Mouse (Mus musculus) MEL (cell line): ENCODE measurements at regions not wholly inside any gene's neighbourhood (a gene's known extent, or its start where the extent isn't known, plus 50 kb on each side); places are given as distances from the start of the nearest gene placed in this dataset.

Source experiments
- DNase-seq: peaks from one replicate; pipeline ENCODE4 v3.0.0; 2011; ENCODE audit warnings: low read depth, low spot score
- H3K27ac ChIP-seq: 2 replicates; pipeline ENCODE4 v1.5.1; 2012; ENCODE audit warnings: low read depth, mild to moderate bottlenecking, control low read depth, low read length, moderate library complexity; ENCODE audit not compliant: control insufficient read depth
- H3K27me3 ChIP-seq, 2 experiments: fragments of 150-350 bp in 1 of 2; sonication (generic) in 1 of 2; 2 replicates each; pipeline ENCODE4 v1.6.1; 2012; ENCODE audit warnings: low read length in 2 of 2, mild to moderate bottlenecking in 2 of 2, improper control_type of control experiment in 1 of 2, moderate library complexity in 1 of 2; ENCODE audit not compliant: insufficient read depth in 2 of 2, control insufficient read depth in 1 of 2
- H3K36me3 ChIP-seq, 2 experiments: 2 replicates each; pipeline ENCODE4 v1.6.1; 2012 to 2014; ENCODE audit warnings: low read length in 2 of 2, improper control_type of control experiment in 1 of 2, inconsistent platforms in 1 of 2, mild to moderate bottlenecking in 1 of 2; ENCODE audit not compliant: insufficient read depth in 2 of 2, control insufficient read depth in 1 of 2
- H3K4me1 ChIP-seq, 2 experiments: fragments of 150-350 bp in 1 of 2; sonication (generic) in 1 of 2; 2 replicates each; pipeline ENCODE4 v1.6.1; 2012; ENCODE audit warnings: low read length in 2 of 2, improper control_type of control experiment in 1 of 2, mild to moderate bottlenecking in 1 of 2; ENCODE audit not compliant: insufficient read depth in 2 of 2, control insufficient read depth in 1 of 2
- H3K4me3 ChIP-seq, 2 experiments: fragments of 150-350 bp in 1 of 2; sonication (generic) in 1 of 2; 2 replicates each; pipeline ENCODE4 v1.5.1; 2012; ENCODE audit warnings: low read depth in 2 of 2, low read length in 2 of 2, mild to moderate bottlenecking in 2 of 2, moderate library complexity in 2 of 2, control low read depth in 1 of 2, improper control_type of control experiment in 1 of 2; ENCODE audit not compliant: control insufficient read depth in 1 of 2, insufficient read depth in 1 of 2
- H3K79me2 ChIP-seq: 2 replicates; pipeline ENCODE4 v1.6.1; 2012; ENCODE audit warnings: mild to moderate bottlenecking, low read length, moderate library complexity; ENCODE audit not compliant: control insufficient read depth, poor library complexity, insufficient read depth
- H3K9ac ChIP-seq: 2 replicates; pipeline ENCODE4 v1.6.1; 2012; ENCODE audit warnings: low read depth, mild to moderate bottlenecking, control low read depth, low read length, moderate library complexity; ENCODE audit not compliant: control insufficient read depth, poor library complexity, severe bottlenecking
- H3K9me3 ChIP-seq: fragments of 150-350 bp; sonication (generic); replicated peaks from 2 replicates; pipeline ENCODE4 v1.6.1; 2012; ENCODE audit warnings: mild to moderate bottlenecking, low read length, improper control_type of control experiment, moderate library complexity; ENCODE audit not compliant: insufficient read depth
- BHLHE40 ChIP-seq: IDR thresholded peaks from 2 replicates; pipeline ENCODE4 v1.6.1; 2012; ENCODE audit warnings: low read depth, mild to moderate bottlenecking, inconsistent platforms, low read length, improper control_type of control experiment, borderline replicate concordance
- CHD1 ChIP-seq: IDR thresholded peaks from 2 replicates; pipeline ENCODE4 v1.6.1; 2012; ENCODE audit warnings: low read depth, mild to moderate bottlenecking, inconsistent platforms, low read length, improper control_type of control experiment
- CHD2 ChIP-seq: IDR thresholded peaks from 2 replicates; pipeline ENCODE4 v1.6.1; 2011; ENCODE audit warnings: low read length, improper control_type of control experiment
- CTCF ChIP-seq, 3 experiments: IDR thresholded peaks in 2 of 3; conservative IDR thresholded peaks in 1 of 3; 2 replicates each; pipeline ENCODE4 v1.5.1; 2011 to 2012; ENCODE audit warnings: low read length in 3 of 3, low read depth in 2 of 3, mild to moderate bottlenecking in 2 of 3, improper control_type of control experiment in 1 of 3, inconsistent platforms in 1 of 3, mixed read lengths in 1 of 3, moderate library complexity in 1 of 3; ENCODE audit not compliant: control insufficient read depth in 1 of 3, insufficient read depth in 1 of 3, poor library complexity in 1 of 3, severe bottlenecking in 1 of 3
- EP300 ChIP-seq, 2 experiments: IDR thresholded peaks; 2 replicates each; pipeline ENCODE4 v1.6.1; 2011; ENCODE audit warnings: improper control_type of control experiment in 2 of 2, low read length in 2 of 2, low read depth in 1 of 2, mild to moderate bottlenecking in 1 of 2
- ETS1 ChIP-seq: IDR thresholded peaks from 2 replicates; pipeline ENCODE4 v1.6.1; 2012; ENCODE audit warnings: low read depth, mild to moderate bottlenecking, inconsistent platforms, low read length, improper control_type of control experiment, moderate library complexity
- GATA1 ChIP-seq: IDR thresholded peaks from 2 replicates; pipeline ENCODE4 v1.6.1; 2011; ENCODE audit warnings: low read depth, low read length, improper control_type of control experiment
- HCFC1 ChIP-seq: IDR thresholded peaks from 2 replicates; pipeline ENCODE4 v1.6.1; 2012; ENCODE audit warnings: low read depth, mild to moderate bottlenecking, inconsistent platforms, low read length, improper control_type of control experiment, moderate library complexity
- KAT2A ChIP-seq: conservative IDR thresholded peaks from 2 replicates; pipeline ENCODE4 v1.6.1; 2012; ENCODE audit warnings: low read depth, low read length, improper control_type of control experiment, inconsistent platforms
- MAFK ChIP-seq: IDR thresholded peaks from 2 replicates; pipeline ENCODE4 v1.6.1; 2011; ENCODE audit warnings: low read depth, mild to moderate bottlenecking, low read length, improper control_type of control experiment, borderline replicate concordance
- MAZ ChIP-seq: IDR thresholded peaks from 2 replicates; pipeline ENCODE4 v1.6.1; 2012; ENCODE audit warnings: low read depth, mild to moderate bottlenecking, inconsistent platforms, low read length, improper control_type of control experiment
- MXI1 ChIP-seq: IDR thresholded peaks from 2 replicates; pipeline ENCODE4 v1.6.1; 2011; ENCODE audit warnings: mild to moderate bottlenecking, low read depth, low read length, improper control_type of control experiment
- MYB ChIP-seq: IDR thresholded peaks from 2 replicates; pipeline ENCODE4 v1.6.1; 2011; ENCODE audit warnings: mild to moderate bottlenecking, low read depth, low read length, improper control_type of control experiment
- MYC ChIP-seq: IDR thresholded peaks from 2 replicates; pipeline ENCODE4 v1.6.1; 2011; ENCODE audit warnings: low read depth, mild to moderate bottlenecking, low read length, improper control_type of control experiment, moderate library complexity
- NELFE ChIP-seq: IDR thresholded peaks from 2 replicates; pipeline ENCODE4 v1.6.1; 2011; ENCODE audit warnings: low read depth, low read length, improper control_type of control experiment
- RCOR1 ChIP-seq: IDR thresholded peaks from 2 replicates; pipeline ENCODE4 v1.6.1; 2012; ENCODE audit warnings: low read depth, mild to moderate bottlenecking, inconsistent platforms, low read length, improper control_type of control experiment
- SIN3A ChIP-seq: IDR thresholded peaks from 2 replicates; pipeline ENCODE4 v1.6.1; 2012; ENCODE audit warnings: low read length, improper control_type of control experiment, inconsistent platforms
- TAL1 ChIP-seq: IDR thresholded peaks from 2 replicates; pipeline ENCODE4 v1.6.1; 2012; ENCODE audit warnings: mild to moderate bottlenecking, inconsistent platforms, low read length, moderate library complexity, mixed read lengths
- TBP ChIP-seq: IDR thresholded peaks from 2 replicates; pipeline ENCODE4 v1.8.0; 2011; ENCODE audit warnings: low read depth, low read length, improper control_type of control experiment
- TCF12 ChIP-seq: IDR thresholded peaks from 2 replicates; pipeline ENCODE4 v1.6.1; 2014; ENCODE audit warnings: low read depth, mild to moderate bottlenecking, inconsistent platforms, low read length, improper control_type of control experiment, moderate library complexity
- USF1 ChIP-seq: IDR thresholded peaks from 2 replicates; pipeline ENCODE4 v1.6.1; 2014; ENCODE audit warnings: low read depth, mild to moderate bottlenecking, inconsistent platforms, low read length, improper control_type of control experiment, moderate library complexity
- USF2 ChIP-seq, 2 experiments: IDR thresholded peaks; 2 replicates each; pipeline ENCODE4 v1.6.1; 2011 to 2012; ENCODE audit warnings: improper control_type of control experiment in 2 of 2, low read length in 2 of 2, borderline replicate concordance in 1 of 2, inconsistent platforms in 1 of 2, low read depth in 1 of 2, mild to moderate bottlenecking in 1 of 2; ENCODE audit not compliant: insufficient read depth in 1 of 2
- ZKSCAN1 ChIP-seq: IDR thresholded peaks from 2 replicates; pipeline ENCODE4 v1.6.1; 2012; ENCODE audit warnings: low read depth, mild to moderate bottlenecking, inconsistent platforms, low read length, improper control_type of control experiment, moderate library complexity
- ZNF384 ChIP-seq: IDR thresholded peaks from 2 replicates; pipeline ENCODE4 v1.6.1; 2012; ENCODE audit warnings: low read depth, mild to moderate bottlenecking, inconsistent platforms, low read length, improper control_type of control experiment

- Histone ChIP-seq H3K79me2 (no peaks in the 10 kb centered on the region), H3K27ac (no peak overlapping the region)
- TF ChIP-seq CHD2, result no peak
- TF ChIP-seq RCOR1, result peak; percentile 93
- TF ChIP-seq BHLHE40, result peak; percentile 64; the same call in 1 of the 2 replicates
- peak; percentile 82 for TF ChIP-seq MAFK
- 0 out of 2 replicates have a peak, but pooled peaks have one; percentile 46 for TF ChIP-seq MYC
- peak; percentile 96 for TF ChIP-seq GATA1
- peak; percentile 70 for TF ChIP-seq TAL1
- TF ChIP-seq ETS1, result peak; percentile 81
- TF ChIP-seq HCFC1, result no peak
- peak; percentile 96 for TF ChIP-seq TCF12
- TF ChIP-seq TBP, result no peak
- peak; percentile 93 to 95 for TF ChIP-seq EP300 (IDR thresholded peaks at IDR 0.05; ENCODE audit: low read depth in 1 of 2, low read length in 2 of 2)
- peak; percentile 48; the same call in 1 of the 2 replicates for TF ChIP-seq SIN3A
- no peak for TF ChIP-seq MXI1
- TF ChIP-seq CTCF (IDR thresholded peaks at IDR 0.05 in 2 of 3, conservative IDR thresholded peaks at IDR 0.05 in 1 of 3; ENCODE audit: control insufficient read depth in 1 of 3, insufficient read depth in 1 of 3, low read depth in 2 of 3, low read length in 3 of 3, poor library complexity in 1 of 3, severe bottlenecking in 1 of 3), result no peak
- peak; percentile 94 for TF ChIP-seq ZNF384
Observed at GRCm38 (mm10) chr3:66652139-66652846, 328.9 kb upstream of the Rsrc1 start.

DNA sequence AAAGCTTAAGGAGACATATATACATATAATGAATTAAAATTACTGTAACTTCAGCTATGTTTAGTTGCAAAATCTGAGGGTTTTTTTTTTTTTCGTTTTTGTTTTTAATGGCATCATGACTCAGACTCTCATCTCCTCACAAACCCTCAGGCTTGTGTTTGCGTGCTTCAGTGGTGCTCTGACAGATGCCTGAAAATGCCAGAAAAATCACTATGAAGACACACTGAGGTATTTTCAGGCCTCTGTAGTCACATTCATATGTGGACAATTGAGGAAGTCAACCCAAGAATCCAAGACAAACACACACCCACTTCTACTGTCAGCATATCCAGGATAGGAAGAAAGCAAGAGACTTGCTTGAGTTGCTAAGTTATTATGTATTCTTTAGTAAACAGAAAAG lies 327.2 kb upstream of the Rsrc1 start:
- TF ChIP-seq USF2 (IDR thresholded peaks at IDR 0.05; ENCODE audit: borderline replicate concordance in 1 of 2, insufficient read depth in 1 of 2, low read depth in 1 of 2, low read length in 2 of 2), result no peak
- no peak for TF ChIP-seq GATA1
- TF ChIP-seq KAT2A, result no peak
- no peak for TF ChIP-seq CTCF (IDR thresholded peaks at IDR 0.05 in 2 of 3, conservative IDR thresholded peaks at IDR 0.05 in 1 of 3; ENCODE audit: control insufficient read depth in 1 of 3, insufficient read depth in 1 of 3, low read depth in 2 of 3, low read length in 3 of 3, poor library complexity in 1 of 3, severe bottlenecking in 1 of 3)
- no peak for TF ChIP-seq MYB
- no peak for TF ChIP-seq CHD2
- TF ChIP-seq USF1, result no peak
- no peak for TF ChIP-seq ZKSCAN1
- TF ChIP-seq MAZ, result no peak
- TF ChIP-seq CHD1, result no peak
- TF ChIP-seq NELFE, result no peak
- TF ChIP-seq, all 39 proteins: peak for 0
- no peak for DNase-seq
- no peak overlapping the region for H3K9ac ChIP-seq
- H3K36me3 ChIP-seq, result peaks cover 0 to 15% of the 10 kb centered on the region in 2 experiments; a peak in 2 of 4 replicates
- H3K4me3 ChIP-seq, result no peak overlapping the region
- H3K79me2 ChIP-seq, result no peaks in the 10 kb centered on the region
- peaks cover 0 to 22% of the 10 kb centered on the region in 2 experiments; a peak in 3 of 4 replicates for H3K4me1 ChIP-seq
- H3K27ac ChIP-seq, result no peak overlapping the region
- no peaks in the 10 kb centered on the region for H3K27me3 ChIP-seq
- H3K9me3 ChIP-seq, result no peaks in the 10 kb centered on the region

More at GRCm38 (mm10) chr3:66652139-66652846, 328.9 kb upstream of the Rsrc1 start:
- H3K36me3 ChIP-seq, result peaks cover 0 to 15% of the 10 kb centered on the region in 2 experiments; a peak in 2 of 4 replicates
- no peak overlapping the region for H3K9ac ChIP-seq
- no peaks in the 10 kb centered on the region; a peak in 1 of 4 replicates for H3K27me3 ChIP-seq
- peak overlapping the region in 1 of 2 experiments; percentile 14; a peak in 1 of 4 replicates for H3K4me3 ChIP-seq
- peak; percentile 65 for DNase-seq
- peaks cover 0 to 22% of the 10 kb centered on the region in 2 experiments; a peak in 3 of 4 replicates for H3K4me1 ChIP-seq
- H3K9me3 ChIP-seq, result no peaks in the 10 kb centered on the region
